Mouse (Mus musculus) thymus, adult 2 months (tissue): ENCODE measurements around the gene Urgcp. TPM values are rescaled to one million over a fixed set of nuclear protein-coding genes. Genes with fewer than 3 reads are reported as not detected.

Source experiments
- DNase-seq: peaks from one replicate; pipeline ENCODE4 v3.0.0; 2021
- H3K27ac ChIP-seq: fragments of 200-500 bp; 2 replicates; pipeline ENCODE4 v1.5.1; 2012; ENCODE audit warnings: low read length, control low read depth; ENCODE audit not compliant: control insufficient read depth, insufficient read depth
- H3K27me3 ChIP-seq: fragments of 200-500 bp; 2 replicates; pipeline ENCODE4 v1.6.1; 2012; ENCODE audit warnings: mild to moderate bottlenecking, low read length, moderate library complexity, mixed read lengths; ENCODE audit not compliant: control insufficient read depth, insufficient read depth
- H3K36me3 ChIP-seq: fragments of 200-500 bp; 2 replicates; pipeline ENCODE4 v1.6.1; 2012; ENCODE audit warnings: mild to moderate bottlenecking, low read length, moderate library complexity; ENCODE audit not compliant: control insufficient read depth, insufficient read depth
- H3K4me1 ChIP-seq: fragments of 200-500 bp; replicated peaks from 2 replicates; pipeline ENCODE4 v1.6.1; 2012; ENCODE audit warnings: low read length; ENCODE audit not compliant: control insufficient read depth, insufficient read depth
- H3K4me3 ChIP-seq: fragments of 200-500 bp; 2 replicates; pipeline ENCODE4 v1.5.1; 2012; ENCODE audit warnings: mild to moderate bottlenecking, low read length, control low read depth, moderate library complexity; ENCODE audit not compliant: control insufficient read depth, insufficient read depth
- CTCF ChIP-seq: fragments of 200-500 bp; IDR thresholded peaks from 2 replicates; pipeline ENCODE4 v1.5.1; 2012; ENCODE audit warnings: mild to moderate bottlenecking, control low read depth, low read length, moderate library complexity, borderline replicate concordance; ENCODE audit not compliant: control insufficient read depth, poor library complexity, insufficient read depth; ENCODE audit errors: extremely low read depth
- POLR2A ChIP-seq: fragments of 200-500 bp; IDR thresholded peaks from 2 replicates; pipeline ENCODE4 v1.6.1; 2012; ENCODE audit warnings: mild to moderate bottlenecking, low read length, control low read depth, moderate library complexity; ENCODE audit not compliant: control insufficient read depth, poor library complexity, insufficient read depth; ENCODE audit errors: extremely low read depth
- WGBS: fragments of 180-500 bp; shearing (Covaris S2); methylation state at CpG from one replicate; pipeline ENCODE4 v1.1.7; 2018; 5-methylcytosine and 5-hydroxymethylcytosine counted together
- polyA plus RNA-seq: library from polyadenylated mRNA; depleted of rRNA; stranded (reverse); fragments of >200 nt; gene quantifications from 2 replicates; pipeline ENCODE4 v1.2.3, GENCODE M21; 2012

Urgcp gene
- polyA plus RNA-seq, 1 experiment: 22.2 TPM

DNA sequence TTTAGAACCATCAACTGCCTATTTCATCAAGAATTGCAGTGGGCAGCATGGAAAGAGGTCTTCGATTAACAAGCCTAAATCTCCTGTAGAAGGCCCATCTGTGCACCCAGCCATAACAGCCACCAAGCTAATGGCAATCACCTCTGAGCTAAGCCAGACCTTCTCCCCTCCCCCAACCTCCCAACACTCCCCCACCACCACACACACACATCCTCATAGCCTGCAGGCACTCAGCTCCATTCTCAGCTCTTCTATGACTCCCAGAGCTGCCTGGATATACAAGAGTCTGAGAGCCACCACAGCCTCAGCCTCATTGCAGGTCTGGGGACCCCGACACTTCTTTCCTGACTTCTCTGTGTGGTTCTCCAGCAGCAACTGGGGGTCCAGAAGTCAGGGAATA lies 8.4 kb downstream of the Urgcp start:
- no peaks in the 10 kb centered on the region for H3K27me3 ChIP-seq
- TF ChIP-seq CTCF (no peak), POLR2A (no peak)
- 93% methylated on average over 2 of the region's 2 CpGs for WGBS
- no peaks in the 10 kb centered on the region for H3K4me1 ChIP-seq
- H3K27ac ChIP-seq: no peak overlapping the region
- DNase-seq: no peak
- no peaks in the 10 kb centered on the region for H3K36me3 ChIP-seq
- no peak overlapping the region for H3K4me3 ChIP-seq

DNA sequence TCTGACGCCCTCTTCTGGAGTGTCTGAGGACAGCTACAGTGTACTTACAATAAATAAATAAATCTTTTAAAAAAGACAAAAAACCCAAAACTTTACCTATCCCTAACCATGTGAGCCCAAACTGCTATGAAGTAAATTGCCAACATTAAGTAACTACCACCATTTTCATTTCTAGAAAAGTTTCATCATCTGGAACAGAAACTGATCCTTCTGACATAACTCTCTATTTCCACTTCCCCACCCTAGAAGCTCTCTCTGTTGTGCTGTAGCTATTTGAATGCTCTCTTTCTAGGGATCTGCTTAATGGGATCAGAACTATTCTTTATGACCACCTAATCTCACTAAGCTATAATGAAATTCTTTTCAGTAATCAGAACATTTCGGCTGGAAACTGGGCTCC lies 17.2 kb downstream of the Urgcp start:
- Histone ChIP-seq H3K27me3 (no peaks in the 10 kb centered on the region), H3K4me3 (no peak overlapping the region), H3K27ac (no peak overlapping the region), H3K36me3 (no peaks in the 10 kb centered on the region), H3K4me1 (peaks cover 5% of the 10 kb centered on the region)
- TF ChIP-seq POLR2A: no peak
- no peak for TF ChIP-seq CTCF
- DNase-seq: no peak
- 92% methylated on average over 2 of the region's 2 CpGs for WGBS

DNA sequence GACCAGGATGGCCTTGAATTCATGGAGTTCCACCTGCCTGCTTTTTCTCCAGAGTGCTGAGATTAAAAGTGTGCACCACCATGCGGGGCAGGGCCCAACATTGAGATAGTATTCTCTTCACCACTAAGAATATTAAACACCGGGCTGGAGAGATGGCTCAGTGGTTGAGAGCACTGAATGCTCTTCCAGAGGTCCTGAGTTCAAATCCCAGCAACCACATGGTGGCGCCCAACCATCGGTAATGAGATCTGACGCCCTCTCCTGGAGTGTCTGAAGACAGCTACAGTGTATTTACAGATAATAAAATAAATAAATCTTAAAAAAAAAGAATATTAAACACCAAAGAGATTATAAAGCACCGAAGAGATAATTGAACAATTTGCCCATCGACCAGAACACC lies 20.1 kb downstream of the Urgcp start:
- H3K4me1 ChIP-seq: peaks cover 11% of the 10 kb centered on the region
- H3K4me3 ChIP-seq: no peak overlapping the region
- H3K27me3 ChIP-seq: no peaks in the 10 kb centered on the region
- TF ChIP-seq CTCF: no peak
- TF ChIP-seq POLR2A: no peak
- no peaks in the 10 kb centered on the region for H3K36me3 ChIP-seq
- WGBS: 86% methylated on average over 7 of the region's 7 CpGs
- no peak overlapping the region for H3K27ac ChIP-seq
- peak; percentile 28 for DNase-seq

DNA sequence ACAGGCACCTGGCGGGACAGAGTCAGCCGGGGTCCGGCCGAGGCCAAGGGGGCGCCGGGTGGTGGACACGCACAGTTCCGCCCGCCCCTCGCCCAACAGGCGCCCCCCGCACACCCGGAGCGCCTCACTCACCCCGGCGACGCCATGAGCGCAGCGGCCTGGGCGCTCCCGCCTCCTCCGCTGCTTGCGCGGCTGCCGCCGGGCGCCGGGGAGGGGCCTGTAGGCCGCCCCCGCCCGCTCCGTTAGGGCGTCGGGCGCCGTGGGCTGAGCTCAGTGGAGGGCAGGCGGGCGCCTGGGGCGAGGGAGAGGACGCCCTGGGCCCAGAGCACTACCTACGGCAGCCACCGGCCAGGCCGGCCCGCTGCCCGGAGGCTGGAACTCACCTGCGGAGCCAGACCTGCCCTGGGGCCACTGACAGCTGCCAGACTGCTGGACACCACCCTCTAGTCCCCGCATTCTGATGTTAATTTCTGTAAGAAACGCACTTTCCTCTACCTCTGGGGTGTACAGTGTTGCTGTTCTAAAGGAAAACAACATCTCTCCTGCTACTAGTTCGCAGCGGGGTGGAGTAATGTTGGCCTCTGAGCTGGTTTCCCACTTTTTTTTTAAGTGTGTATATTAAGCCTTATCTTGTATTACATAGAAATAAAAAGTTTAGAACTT lies 21.1 kb downstream of the Urgcp start:
- peak; percentile 84 for DNase-seq
- H3K4me1 ChIP-seq: peaks cover 11% of the 10 kb centered on the region
- no peak overlapping the region for H3K27ac ChIP-seq
- H3K36me3 ChIP-seq: no peaks in the 10 kb centered on the region
- peak overlapping the region; percentile 89 for H3K4me3 ChIP-seq
- WGBS: under 1% methylated on average over 42 of the region's 50 CpGs
- no peaks in the 10 kb centered on the region for H3K27me3 ChIP-seq
- 0 out of 2 replicates have a peak, but pooled peaks have one; percentile 40 for TF ChIP-seq CTCF
- peak; percentile 60; the same call in 1 of the 2 replicates for TF ChIP-seq POLR2A

DNA sequence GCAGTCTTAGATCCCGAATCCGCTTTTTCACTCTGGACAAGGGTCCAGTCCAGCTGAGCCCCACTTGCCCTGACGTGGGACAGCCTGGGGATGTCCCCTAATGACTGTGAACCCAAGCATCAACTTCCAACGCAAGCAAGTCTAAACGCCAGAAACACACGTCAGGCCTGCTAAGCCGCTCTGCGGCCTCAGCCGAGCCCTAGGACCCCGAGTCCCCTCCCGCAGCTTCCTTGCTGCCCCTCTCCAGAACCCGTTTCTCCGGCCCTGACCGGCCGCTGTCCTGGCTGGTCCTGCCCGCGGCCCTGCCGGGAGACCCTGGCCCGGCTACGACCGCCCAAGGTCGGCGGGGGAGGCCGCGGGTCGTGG lies 21.6 kb downstream of the Urgcp start:
- Histone ChIP-seq H3K27ac (no peak overlapping the region), H3K4me1 (peaks cover 11% of the 10 kb centered on the region), H3K27me3 (no peaks in the 10 kb centered on the region), H3K4me3 (peak overlapping the region; percentile 89), H3K36me3 (no peaks in the 10 kb centered on the region)
- WGBS: 2% methylated on average over 26 of the region's 26 CpGs
- TF ChIP-seq POLR2A (no peak), CTCF (no peak; the same call in 1 of the 2 replicates)
- no peak for DNase-seq

DNA sequence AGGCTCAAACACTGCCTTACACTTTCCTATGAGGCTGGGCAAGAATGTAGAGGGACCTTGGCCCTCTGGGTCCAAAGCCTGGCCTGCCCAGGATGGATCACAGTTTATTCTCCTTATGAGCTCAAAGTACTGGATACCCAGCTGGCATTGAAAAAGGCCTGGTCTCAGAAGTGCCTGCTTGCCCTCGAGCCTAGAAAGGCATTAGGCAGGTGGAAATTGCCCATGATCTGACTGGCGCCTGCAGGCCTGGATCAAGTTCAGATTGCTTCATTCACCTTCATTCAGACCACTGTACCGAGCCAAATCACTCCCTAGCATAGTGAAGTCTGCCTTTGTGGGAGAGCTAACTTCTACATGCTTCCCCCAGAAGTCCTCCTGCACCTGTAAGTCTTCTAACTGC lies 22.3 kb downstream of the Urgcp start:
- Histone ChIP-seq H3K36me3 (no peaks in the 10 kb centered on the region; the same call in 1 of the 2 replicates), H3K27me3 (no peaks in the 10 kb centered on the region), H3K27ac (0 out of 2 replicates have a peak overlapping the region, but pooled peaks have one; percentile 17), H3K4me3 (no peak overlapping the region), H3K4me1 (peaks cover 11% of the 10 kb centered on the region)
- DNase-seq: no peak
- 64% methylated on average over 3 of the region's 3 CpGs for WGBS
- TF ChIP-seq CTCF: no peak

DNA sequence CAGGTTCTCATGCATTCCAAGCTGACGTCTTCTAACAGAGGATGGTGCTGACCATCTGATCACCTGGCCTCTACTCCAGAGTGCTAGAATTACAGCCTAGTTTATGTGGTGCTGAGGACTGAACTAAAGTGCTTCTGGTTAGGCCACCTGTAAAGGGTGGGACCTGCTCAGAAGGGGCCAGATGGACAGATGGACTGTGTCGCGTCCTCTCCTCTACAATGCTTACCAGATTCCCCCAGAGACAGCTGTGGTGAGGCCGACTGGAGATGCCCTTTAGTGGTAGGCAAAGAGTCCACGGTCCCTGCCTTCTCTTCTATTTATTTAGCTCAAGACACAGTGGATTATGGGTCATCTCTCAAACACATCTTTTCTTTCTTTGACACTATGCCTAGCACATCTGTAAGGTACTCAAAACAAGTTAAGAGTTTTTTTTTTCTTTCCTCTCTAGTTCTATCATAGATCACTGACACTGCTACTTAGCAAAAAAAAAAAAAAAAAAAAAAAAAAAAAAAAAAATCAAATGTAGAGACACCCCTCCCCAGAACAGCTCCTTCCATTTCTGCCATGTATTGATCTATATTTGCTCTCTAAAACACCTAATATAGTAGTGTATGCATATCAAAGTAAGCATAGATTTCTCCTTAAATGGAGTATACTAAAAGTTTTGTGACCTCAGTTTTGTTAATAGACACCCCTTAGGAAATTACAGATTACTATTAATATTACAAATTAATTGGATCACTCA lies 23.1 kb downstream of the Urgcp start:
- no peak overlapping the region for H3K27ac ChIP-seq
- DNase-seq: no peak
- no peaks in the 10 kb centered on the region for H3K27me3 ChIP-seq
- WGBS: 94% methylated on average over 5 of the region's 5 CpGs
- H3K4me1 ChIP-seq: peaks cover 11% of the 10 kb centered on the region
- no peak for TF ChIP-seq POLR2A
- TF ChIP-seq CTCF: no peak
- no peaks in the 10 kb centered on the region; the same call in 1 of the 2 replicates for H3K36me3 ChIP-seq
- no peak overlapping the region for H3K4me3 ChIP-seq
